Mouse (Mus musculus): Measurements from ENCODE around the gene Gm2075. TPM values are rescaled to one million over a fixed set of nuclear protein-coding genes. Genes with fewer than 3 reads are reported as not detected.
"Not testable (repeated sequence)": the region's sequence is repeated elsewhere in the genome, so short reads cannot be mapped to it uniquely, and the experiment has no call there.

Gene Gm2075
- total RNA-seq (2014; fragmentation: Nextera tagmentation), result not detected in 2 replicates
- not detected in 2 replicates for total RNA-seq (2017)
- polyA plus RNA-seq (2012), result not detected in 2 replicates

GRCm38 (mm10) chr12:88011548-88011947 is at the start of gene Gm2075:
Gene Gm2075, plus strand, starts transcription at chr12:88011848.
- not testable (repeated sequence) for H3K36me3 ChIP-seq (replicated peaks); H3K9me3 ChIP-seq (replicated peaks); H3K4me3 ChIP-seq (ENCODE audit: low read depth, low read length); ATAC-seq (ENCODE audit: extremely low read depth, insufficient number of reproducible peaks, low FRiP score, poor library complexity, severe bottlenecking); DNase-seq (ENCODE audit: low spot score); H3K4me1 ChIP-seq (ENCODE audit: insufficient read depth, low read depth, low read length); H3K27me3 ChIP-seq (ENCODE audit: insufficient read depth, low read length)

- H3K9me3 ChIP-seq (replicated peaks); DNase-seq (ENCODE audit: low spot score): not testable (repeated sequence)
Observed at GRCm38 (mm10) chr12:87984000-87984399, 27.6 kb upstream of the Gm2075 start.

GRCm38 (mm10) chr12:88004118-88004517 is 7.5 kb upstream of the Gm2075 start:
- H3K27me3 ChIP-seq (ENCODE audit: insufficient read depth, low read length); H3K9me3 ChIP-seq (replicated peaks); DNase-seq (ENCODE audit: low spot score); H3K4me3 ChIP-seq (ENCODE audit: low read depth, low read length); H3K36me3 ChIP-seq (replicated peaks); H3K4me1 ChIP-seq (ENCODE audit: insufficient read depth, low read depth, low read length): not testable (repeated sequence)
- peak; percentile 86 for ATAC-seq (ENCODE audit: extremely low read depth, insufficient number of reproducible peaks, low FRiP score, poor library complexity, severe bottlenecking)

More at GRCm38 (mm10) chr12:87984000-87984399, 27.6 kb upstream of the Gm2075 start:
- H3K27me3 ChIP-seq (ENCODE audit: insufficient read depth, low read length); H3K36me3 ChIP-seq (replicated peaks); H3K4me3 ChIP-seq (ENCODE audit: low read depth, low read length); H3K4me1 ChIP-seq (ENCODE audit: insufficient read depth, low read depth, low read length); ATAC-seq (ENCODE audit: extremely low read depth, insufficient number of reproducible peaks, low FRiP score, poor library complexity, severe bottlenecking): not testable (repeated sequence)

- not testable (repeated sequence) for DNase-seq (ENCODE audit: low spot score); H3K36me3 ChIP-seq (replicated peaks); H3K4me1 ChIP-seq (ENCODE audit: insufficient read depth, low read depth, low read length); H3K9me3 ChIP-seq (replicated peaks); ATAC-seq (ENCODE audit: extremely low read depth, insufficient number of reproducible peaks, low FRiP score, poor library complexity, severe bottlenecking); H3K4me3 ChIP-seq (ENCODE audit: low read depth, low read length); H3K27me3 ChIP-seq (ENCODE audit: insufficient read depth, low read length)
Observed at GRCm38 (mm10) chr12:88018671-88019070, 7.0 kb downstream of the Gm2075 start, which contains the start of gene Gm6803. Gene Gm6803, minus strand, starts transcription at chr12:88018771.

- not testable (repeated sequence) for H3K4me1 ChIP-seq (ENCODE audit: insufficient read depth, low read depth, low read length); H3K36me3 ChIP-seq (replicated peaks); H3K9me3 ChIP-seq (replicated peaks); H3K4me3 ChIP-seq (ENCODE audit: low read depth, low read length); ATAC-seq (ENCODE audit: extremely low read depth, insufficient number of reproducible peaks, low FRiP score, poor library complexity, severe bottlenecking); H3K27me3 ChIP-seq (ENCODE audit: insufficient read depth, low read length); DNase-seq (ENCODE audit: low spot score)
Observed at GRCm38 (mm10) chr12:88026704-88027103, 15.1 kb downstream of the Gm2075 start, which contains the start of gene Gm2056. Gene Gm2056, plus strand, starts transcription at chr12:88027004.

GRCm38 (mm10) chr12:88032250-88032649 is 20.6 kb downstream of the Gm2075 start:
- TF ChIP-seq TAL1 (conservative IDR thresholded peaks at IDR 0.05; ENCODE audit: low read depth, low read length), result peak; percentile 59
- H3K4me3 ChIP-seq (ENCODE audit: low read depth, low read length); DNase-seq (ENCODE audit: low spot score): not testable (repeated sequence)

GRCm38 (mm10) chr12:88039062-88039461 is 27.4 kb downstream of the Gm2075 start:
- not testable (repeated sequence) for H3K36me3 ChIP-seq (replicated peaks); H3K4me3 ChIP-seq (ENCODE audit: low read depth, low read length); ATAC-seq (ENCODE audit: extremely low read depth, insufficient number of reproducible peaks, low FRiP score, poor library complexity, severe bottlenecking); H3K27me3 ChIP-seq (ENCODE audit: insufficient read depth, low read length); DNase-seq (ENCODE audit: low spot score); H3K9me3 ChIP-seq (replicated peaks)
- H3K4me1 ChIP-seq (ENCODE audit: insufficient read depth, low read depth, low read length), result peaks cover 41% of the 10 kb centered on the region

More at GRCm38 (mm10) chr12:88032250-88032649, 20.6 kb downstream of the Gm2075 start:
- peaks cover 28% of the 10 kb centered on the region for H3K4me1 ChIP-seq (ENCODE audit: insufficient read depth, low read depth, low read length)
- ATAC-seq (ENCODE audit: extremely low read depth, insufficient number of reproducible peaks, low FRiP score, poor library complexity, severe bottlenecking); H3K9me3 ChIP-seq (replicated peaks); H3K36me3 ChIP-seq (replicated peaks); H3K27me3 ChIP-seq (ENCODE audit: insufficient read depth, low read length): not testable (repeated sequence)

- H3K9me3 ChIP-seq (replicated peaks); H3K36me3 ChIP-seq (replicated peaks); H3K4me3 ChIP-seq (ENCODE audit: low read depth, low read length); DNase-seq (ENCODE audit: low spot score); H3K27me3 ChIP-seq (ENCODE audit: insufficient read depth, low read length): not testable (repeated sequence)
- peaks cover 34% of the 10 kb centered on the region for H3K4me1 ChIP-seq (ENCODE audit: insufficient read depth, low read depth, low read length)
- TF ChIP-seq TAL1 (conservative IDR thresholded peaks at IDR 0.05; ENCODE audit: low read depth, low read length), result peak; percentile 24; the same call in 1 of the 2 replicates
- peak; percentile 64 for ATAC-seq (ENCODE audit: extremely low read depth, insufficient number of reproducible peaks, low FRiP score, poor library complexity, severe bottlenecking)
Observed at GRCm38 (mm10) chr12:88039703-88040102, 28.1 kb downstream of the Gm2075 start.

GRCm38 (mm10) chr12:88045226-88045625 is 33.6 kb downstream of the Gm2075 start:
- H3K4me1 ChIP-seq (ENCODE audit: insufficient read depth, low read depth, low read length), result peaks cover 15% of the 10 kb centered on the region; the same call in 1 of the 2 replicates
- not testable (repeated sequence) for H3K27me3 ChIP-seq (ENCODE audit: insufficient read depth, low read length); DNase-seq (ENCODE audit: low spot score); ATAC-seq (ENCODE audit: extremely low read depth, insufficient number of reproducible peaks, low FRiP score, poor library complexity, severe bottlenecking); H3K4me3 ChIP-seq (ENCODE audit: low read depth, low read length); H3K9me3 ChIP-seq (replicated peaks); H3K36me3 ChIP-seq (replicated peaks)

Other genes with a start within 250 kb of the Gm2075 start
- gene Gm21319, start 236.1 kb upstream of the Gm2075 start, total RNA-seq (2014; fragmentation: Nextera tagmentation), result not detected in 2 replicates
- not detected in 2 replicates for gene Gm21319, start 236.1 kb upstream of the Gm2075 start, total RNA-seq (2017)
- gene Gm21319, start 236.1 kb upstream of the Gm2075 start, polyA plus RNA-seq (2012), result not detected in 2 replicates
- not detected in 2 replicates for gene Gm21936, start 216.3 kb upstream of the Gm2075 start, total RNA-seq (2014; fragmentation: Nextera tagmentation)
- gene Gm21936, start 216.3 kb upstream of the Gm2075 start, total RNA-seq (2017), result not detected in 2 replicates
- gene Gm21936, start 216.3 kb upstream of the Gm2075 start, polyA plus RNA-seq (2012), result 0.24 TPM in 1 of 2 replicates, not detected in the other
- gene BB287469, start 195.3 kb upstream of the Gm2075 start, total RNA-seq (2014; fragmentation: Nextera tagmentation), result not detected in 2 replicates
- gene BB287469, start 195.3 kb upstream of the Gm2075 start, total RNA-seq (2017), result not detected in 2 replicates
- gene BB287469, start 195.3 kb upstream of the Gm2075 start, polyA plus RNA-seq (2012), result not detected in 2 replicates
- gene Gm2001, start 169.5 kb upstream of the Gm2075 start, total RNA-seq (2014; fragmentation: Nextera tagmentation), result not detected in 2 replicates
- gene Gm2001, start 169.5 kb upstream of the Gm2075 start, total RNA-seq (2017), result not detected in 2 replicates
- gene Gm2001, start 169.5 kb upstream of the Gm2075 start, polyA plus RNA-seq (2012), result not detected in 2 replicates
- gene Gm2016, start 137.8 kb upstream of the Gm2075 start, total RNA-seq (2014; fragmentation: Nextera tagmentation), result 5.1 and 6.4 TPM in 2 replicates
- 0.27 and 0.35 TPM in 2 replicates for gene Gm2016, start 137.8 kb upstream of the Gm2075 start, total RNA-seq (2017)
- 0.20 and 0.28 TPM in 2 replicates for gene Gm2016, start 137.8 kb upstream of the Gm2075 start, polyA plus RNA-seq (2012)
- gene Gm2022, start 116.5 kb upstream of the Gm2075 start, total RNA-seq (2014; fragmentation: Nextera tagmentation), result 2.8 and 3.2 TPM in 2 replicates
- not detected in 2 replicates for gene Gm2022, start 116.5 kb upstream of the Gm2075 start, total RNA-seq (2017)
- gene Gm2022, start 116.5 kb upstream of the Gm2075 start, polyA plus RNA-seq (2012), result 0.65 TPM in 1 of 2 replicates, not detected in the other
- not detected in 2 replicates for gene Gm2035, start 92.0 kb upstream of the Gm2075 start, total RNA-seq (2014; fragmentation: Nextera tagmentation)
- gene Gm2035, start 92.0 kb upstream of the Gm2075 start, total RNA-seq (2017), result not detected in 2 replicates
- not detected in 2 replicates for gene Gm2035, start 92.0 kb upstream of the Gm2075 start, polyA plus RNA-seq (2012)
- not detected in 2 replicates for gene Gm2042, start 57.8 kb upstream of the Gm2075 start, total RNA-seq (2014; fragmentation: Nextera tagmentation)
- gene Gm2042, start 57.8 kb upstream of the Gm2075 start, total RNA-seq (2017), result 0.66 TPM in 1 of 2 replicates, not detected in the other
- gene Gm2042, start 57.8 kb upstream of the Gm2075 start, polyA plus RNA-seq (2012), result not detected in 2 replicates
- gene Gm6803, start 6.9 kb downstream of the Gm2075 start, total RNA-seq (2014; fragmentation: Nextera tagmentation), result not detected in 2 replicates
- gene Gm6803, start 6.9 kb downstream of the Gm2075 start, total RNA-seq (2017), result not detected in 2 replicates
- gene Gm6803, start 6.9 kb downstream of the Gm2075 start, polyA plus RNA-seq (2012), result not detected in 2 replicates
- gene Gm2056, start 15.2 kb downstream of the Gm2075 start, total RNA-seq (2014; fragmentation: Nextera tagmentation), result not detected in 2 replicates
- 0.93 TPM in 1 of 2 replicates, not detected in the other for gene Gm2056, start 15.2 kb downstream of the Gm2075 start, total RNA-seq (2017)
- not detected in 2 replicates for gene Gm2056, start 15.2 kb downstream of the Gm2075 start, polyA plus RNA-seq (2012)
- gene Gm16368, start 71.8 kb downstream of the Gm2075 start, total RNA-seq (2014; fragmentation: Nextera tagmentation), result not detected in 2 replicates
- gene Gm16368, start 71.8 kb downstream of the Gm2075 start, total RNA-seq (2017), result not detected in 2 replicates
- gene Gm16368, start 71.8 kb downstream of the Gm2075 start, polyA plus RNA-seq (2012), result not detected in 2 replicates
- not detected in 2 replicates for gene Gm10436, start 170.3 kb downstream of the Gm2075 start, total RNA-seq (2014; fragmentation: Nextera tagmentation)
- gene Gm10436, start 170.3 kb downstream of the Gm2075 start, total RNA-seq (2017), result 0.17 TPM in 1 of 2 replicates, not detected in the other
- gene Gm10436, start 170.3 kb downstream of the Gm2075 start, polyA plus RNA-seq (2012), result not detected in 2 replicates
- 6.8 and 7.9 TPM in 2 replicates for gene Gm8332, start 238.3 kb downstream of the Gm2075 start, total RNA-seq (2014; fragmentation: Nextera tagmentation)
- gene Gm8332, start 238.3 kb downstream of the Gm2075 start, total RNA-seq (2017), result 1.9 and 2.1 TPM in 2 replicates
- gene Gm8332, start 238.3 kb downstream of the Gm2075 start, polyA plus RNA-seq (2012), result 1.3 and 2.2 TPM in 2 replicates